Mouse (Mus musculus) kidney, embryonic 16.5 days (tissue): ENCODE results near the gene Ryr2. TPM values are rescaled to one million over a fixed set of nuclear protein-coding genes. Genes with fewer than 3 reads are reported as not detected.

Experiments used
- ATAC-seq: fragments of 200-750 bp; cut with Nextera tagmentation; 2 replicates; pipeline ENCODE4 v1.8.0; 2017; ENCODE audit warnings: moderate TSS enrichment; ENCODE audit not compliant: low FRiP score, low TSS enrichment
- H3K27ac ChIP-seq: fragments of 300-500 bp; sonication (generic); 2 replicates; pipeline ENCODE4 v1.5.1; 2014; ENCODE audit warnings: low read length
- H3K27me3 ChIP-seq: fragments of 300-500 bp; sonication (generic); 2 replicates; pipeline ENCODE4 v1.6.1; 2014; ENCODE audit warnings: low read length, control low read depth, mixed read lengths; ENCODE audit not compliant: insufficient read depth
- H3K36me3 ChIP-seq: fragments of 300-500 bp; sonication (generic); 2 replicates; pipeline ENCODE4 v1.6.1; 2014; ENCODE audit warnings: low read length, control low read depth, mixed read lengths; ENCODE audit not compliant: insufficient read depth
- H3K4me1 ChIP-seq: fragments of 300-500 bp; sonication (generic); 2 replicates; pipeline ENCODE4 v1.6.1; 2014; ENCODE audit warnings: low read length, control low read depth, mixed read lengths; ENCODE audit not compliant: insufficient read depth
- H3K4me2 ChIP-seq: fragments of 300-500 bp; sonication (generic); replicated peaks from 2 replicates; pipeline ENCODE4 v1.6.1; 2014; ENCODE audit warnings: low read depth, low read length
- H3K4me3 ChIP-seq: fragments of 300-500 bp; sonication (generic); 2 replicates; pipeline ENCODE4 v1.5.1; 2014; ENCODE audit warnings: mild to moderate bottlenecking, low read length
- H3K9ac ChIP-seq: fragments of 300-500 bp; sonication (generic); replicated peaks from 2 replicates; pipeline ENCODE4 v1.6.1; 2014; ENCODE audit warnings: low read length
- H3K9me3 ChIP-seq: fragments of 300-500 bp; sonication (generic); 2 replicates; pipeline ENCODE4 v1.6.1; 2016; ENCODE audit warnings: low read length, control low read depth
- WGBS: fragments of 180-500 bp; shearing (Covaris S2); extraction: QIAGEN DNeasy Blood & Tissue Kit; methylation state at CpG from one replicate; pipeline ENCODE4 v1.1.7; 2014; 5-methylcytosine and 5-hydroxymethylcytosine counted together
- polyA plus RNA-seq: library from polyadenylated mRNA; unstranded; fragments of >200 nt; fragmentation: Nextera tagmentation; extraction: Ambion mirVana; gene quantifications from 2 replicates; pipeline ENCODE4 v1.2.1, GENCODE M21; 2015

Gene Ryr2
- polyA plus RNA-seq, 1 experiment from 2014 or later, result 0.19 TPM

GRCm38 (mm10) chr13:11908123-11908522 lies 198.6 kb downstream of the Ryr2 start:
- WGBS, result 79% methylated on average over 4 of the region's 4 CpGs
- H3K4me3 ChIP-seq, result no peak overlapping the region
- H3K27ac ChIP-seq, result no peak overlapping the region
- no peaks in the 10 kb centered on the region for H3K27me3 ChIP-seq
- H3K9me3 ChIP-seq, result no peaks in the 10 kb centered on the region
- H3K36me3 ChIP-seq, result no peaks in the 10 kb centered on the region
- H3K4me2 ChIP-seq, result no peak overlapping the region
- ATAC-seq, result no peak
- no peaks in the 10 kb centered on the region for H3K4me1 ChIP-seq
- no peak overlapping the region for H3K9ac ChIP-seq

- WGBS, result 80% methylated on average over 2 of the region's 2 CpGs
- Histone ChIP-seq H3K9me3 (no peaks in the 10 kb centered on the region), H3K9ac (no peak overlapping the region), H3K27me3 (no peaks in the 10 kb centered on the region), H3K4me1 (no peaks in the 10 kb centered on the region), H3K27ac (no peak overlapping the region), H3K4me3 (no peak overlapping the region), H3K4me2 (no peak overlapping the region), H3K36me3 (no peaks in the 10 kb centered on the region)
- no peak for ATAC-seq
Observed at GRCm38 (mm10) chr13:11905126-11905525, 201.6 kb downstream of the Ryr2 start.

GRCm38 (mm10) chr13:11903272-11903671 lies 203.5 kb downstream of the Ryr2 start:
- 34% methylated on average over 9 of the region's 9 CpGs for WGBS
- ATAC-seq, result peak; percentile 65; the same call in 1 of the 2 replicates
- peak overlapping the region; percentile 33 for H3K4me2 ChIP-seq

GRCm38 (mm10) chr13:11902856-11903255 lies 203.9 kb downstream of the Ryr2 start:
- Histone ChIP-seq H3K36me3 (no peaks in the 10 kb centered on the region), H3K4me3 (no peak overlapping the region), H3K4me2 (peak overlapping the region; percentile 33), H3K27me3 (no peaks in the 10 kb centered on the region), H3K9me3 (no peaks in the 10 kb centered on the region), H3K27ac (no peak overlapping the region), H3K4me1 (no peaks in the 10 kb centered on the region), H3K9ac (no peak overlapping the region)
- ATAC-seq, result no peak
- 50% methylated on average over 6 of the region's 6 CpGs for WGBS

More at GRCm38 (mm10) chr13:11903272-11903671, 203.5 kb downstream of the Ryr2 start:
- Histone ChIP-seq H3K4me1 (no peaks in the 10 kb centered on the region), H3K9ac (no peak overlapping the region), H3K27ac (no peak overlapping the region), H3K27me3 (no peaks in the 10 kb centered on the region), H3K4me3 (no peak overlapping the region), H3K36me3 (no peaks in the 10 kb centered on the region), H3K9me3 (no peaks in the 10 kb centered on the region)

GRCm38 (mm10) chr13:11900631-11901030 lies 206.1 kb downstream of the Ryr2 start:
- Histone ChIP-seq H3K4me2 (no peak overlapping the region), H3K27me3 (no peaks in the 10 kb centered on the region), H3K9me3 (no peaks in the 10 kb centered on the region), H3K4me1 (no peaks in the 10 kb centered on the region), H3K36me3 (no peaks in the 10 kb centered on the region), H3K27ac (no peak overlapping the region), H3K4me3 (no peak overlapping the region), H3K9ac (no peak overlapping the region)
- ATAC-seq, result no peak
- 75% methylated on average over 2 of the region's 2 CpGs for WGBS

GRCm38 (mm10) chr13:11895631-11896030 lies 211.1 kb downstream of the Ryr2 start:
- Histone ChIP-seq H3K27me3 (no peaks in the 10 kb centered on the region), H3K9ac (no peak overlapping the region), H3K36me3 (no peaks in the 10 kb centered on the region), H3K9me3 (no peaks in the 10 kb centered on the region), H3K4me3 (no peak overlapping the region), H3K4me2 (no peak overlapping the region), H3K27ac (no peak overlapping the region), H3K4me1 (no peaks in the 10 kb centered on the region)
- 66% methylated on average over 1 of the region's 1 CpGs for whole genome bisulfite sequencing
- no peak for ATAC-seq

- no peak overlapping the region for H3K4me2 ChIP-seq
- ATAC-seq, result no peak
- no peaks in the 10 kb centered on the region for H3K4me1 ChIP-seq
- H3K4me3 ChIP-seq, result no peak overlapping the region
- H3K9me3 ChIP-seq, result no peaks in the 10 kb centered on the region
- no peaks in the 10 kb centered on the region for H3K27me3 ChIP-seq
- WGBS, result 93% methylated on average over 3 of the region's 3 CpGs
- H3K27ac ChIP-seq, result no peak overlapping the region
- no peak overlapping the region for H3K9ac ChIP-seq
- no peaks in the 10 kb centered on the region for H3K36me3 ChIP-seq
Observed at GRCm38 (mm10) chr13:11891739-11892138, 215.0 kb downstream of the Ryr2 start.

- H3K36me3 ChIP-seq, result no peaks in the 10 kb centered on the region
- no peak overlapping the region for H3K9ac ChIP-seq
- no peaks in the 10 kb centered on the region for H3K4me1 ChIP-seq
- no peak for ATAC-seq
- H3K27me3 ChIP-seq, result no peaks in the 10 kb centered on the region
- H3K4me2 ChIP-seq, result no peak overlapping the region
- 83% methylated on average over 3 of the region's 3 CpGs for WGBS
- no peak overlapping the region for H3K4me3 ChIP-seq
- no peaks in the 10 kb centered on the region for H3K9me3 ChIP-seq
- no peak overlapping the region for H3K27ac ChIP-seq
Observed at GRCm38 (mm10) chr13:11891115-11891514, 215.6 kb downstream of the Ryr2 start.

- 85% methylated on average over 3 of the region's 3 CpGs for WGBS
- no peak overlapping the region for H3K27ac ChIP-seq
- H3K27me3 ChIP-seq, result no peaks in the 10 kb centered on the region
- no peak for ATAC-seq
- H3K4me2 ChIP-seq, result no peak overlapping the region
- H3K9me3 ChIP-seq, result no peaks in the 10 kb centered on the region
- no peaks in the 10 kb centered on the region for H3K36me3 ChIP-seq
- no peak overlapping the region for H3K4me3 ChIP-seq
- H3K9ac ChIP-seq, result no peak overlapping the region
- no peaks in the 10 kb centered on the region for H3K4me1 ChIP-seq
Observed at GRCm38 (mm10) chr13:11884175-11884574, 222.6 kb downstream of the Ryr2 start.

GRCm38 (mm10) chr13:11882359-11882758 lies 224.4 kb downstream of the Ryr2 start:
- Histone ChIP-seq H3K27ac (no peak overlapping the region), H3K9me3 (no peaks in the 10 kb centered on the region), H3K36me3 (no peaks in the 10 kb centered on the region), H3K4me3 (no peak overlapping the region), H3K4me2 (no peak overlapping the region), H3K27me3 (no peaks in the 10 kb centered on the region), H3K9ac (no peak overlapping the region), H3K4me1 (no peaks in the 10 kb centered on the region)
- 85% methylated on average over 4 of the region's 4 CpGs for WGBS
- ATAC-seq, result no peak
